Mouse (Mus musculus): ENCODE results near the gene 1700017D01Rik. TPM values are rescaled to one million over a fixed set of nuclear protein-coding genes. Genes with fewer than 3 reads are reported as not detected.

Gene 1700017D01Rik
- polyA plus RNA-seq, 1 experiment from 2014 or later: not detected

Other genes with a start within 250 kb of the 1700017D01Rik start
- 33.6 and 35.6 TPM in 2 replicates for gene Tmem109, start 248.9 kb downstream of the 1700017D01Rik start, polyA plus RNA-seq (2015; fragmentation: Nextera tagmentation; extraction: Ambion mirVana)
- gene Prpf19, start 235.6 kb downstream of the 1700017D01Rik start, polyA plus RNA-seq (2015; fragmentation: Nextera tagmentation; extraction: Ambion mirVana): 45.3 and 50.8 TPM in 2 replicates
- not detected in 2 replicates for gene Zp1, start 210.2 kb downstream of the 1700017D01Rik start, polyA plus RNA-seq (2015; fragmentation: Nextera tagmentation; extraction: Ambion mirVana)
- 0.06 and 0.17 TPM in 2 replicates for gene Ptgdr2, start 193.7 kb downstream of the 1700017D01Rik start, polyA plus RNA-seq (2015; fragmentation: Nextera tagmentation; extraction: Ambion mirVana)
- gene Ccdc86, start 181.6 kb downstream of the 1700017D01Rik start, polyA plus RNA-seq (2015; fragmentation: Nextera tagmentation; extraction: Ambion mirVana): 21.2 and 22.9 TPM in 2 replicates
- not detected in 2 replicates for gene Ms4a10, start 156.2 kb downstream of the 1700017D01Rik start, polyA plus RNA-seq (2015; fragmentation: Nextera tagmentation; extraction: Ambion mirVana)
- not detected in 2 replicates for gene Ms4a15, start 137.6 kb downstream of the 1700017D01Rik start, polyA plus RNA-seq (2015; fragmentation: Nextera tagmentation; extraction: Ambion mirVana)
- not detected in 2 replicates for gene Ms4a18, start 112.8 kb downstream of the 1700017D01Rik start, polyA plus RNA-seq (2015; fragmentation: Nextera tagmentation; extraction: Ambion mirVana)
- not detected in 2 replicates for gene Ms4a8a, start 49.8 kb downstream of the 1700017D01Rik start, polyA plus RNA-seq (2015; fragmentation: Nextera tagmentation; extraction: Ambion mirVana)
- gene 1700025F22Rik, start 34.4 kb upstream of the 1700017D01Rik start, polyA plus RNA-seq (2015; fragmentation: Nextera tagmentation; extraction: Ambion mirVana): not detected in 2 replicates
- gene Ms4a13, start 65.9 kb upstream of the 1700017D01Rik start, polyA plus RNA-seq (2015; fragmentation: Nextera tagmentation; extraction: Ambion mirVana): not detected in 2 replicates
- gene Ms4a12, start 101.6 kb upstream of the 1700017D01Rik start, polyA plus RNA-seq (2015; fragmentation: Nextera tagmentation; extraction: Ambion mirVana): not detected in 2 replicates
- gene Ms4a1, start 135.4 kb upstream of the 1700017D01Rik start, polyA plus RNA-seq (2015; fragmentation: Nextera tagmentation; extraction: Ambion mirVana): not detected in 2 replicates
- not detected in 2 replicates for gene Ms4a5, start 153.0 kb upstream of the 1700017D01Rik start, polyA plus RNA-seq (2015; fragmentation: Nextera tagmentation; extraction: Ambion mirVana)
- gene Ms4a14, start 183.6 kb upstream of the 1700017D01Rik start, polyA plus RNA-seq (2015; fragmentation: Nextera tagmentation; extraction: Ambion mirVana): not detected in 2 replicates
- gene Ms4a7, start 205.3 kb upstream of the 1700017D01Rik start, polyA plus RNA-seq (2015; fragmentation: Nextera tagmentation; extraction: Ambion mirVana): 0.84 and 1.3 TPM in 2 replicates
- 0.54 and 0.65 TPM in 2 replicates for gene Ms4a4a, start 244.6 kb upstream of the 1700017D01Rik start, polyA plus RNA-seq (2015; fragmentation: Nextera tagmentation; extraction: Ambion mirVana)